ENCODE assay signal across 1 mouse cellular context in genomic region chr7:30728739-30729395, GRCm38 (mm10).
A peak's percentile ranks its signal among the peaks of the same experiment; 100 is the strongest.
TF ChIP-seq lines count a peak whose summit lies in the region.

No protein-coding gene starts in this region.

TF ChIP-seq in CH12.LX, 34 proteins besides CTCF, POLR2A, EP300 and RAD21 (continued from another document):
- TF ChIP-seq ETS1 (conservative IDR thresholded peaks at IDR 0.05; ENCODE audit: low read depth, low read length) (no peak), MXI1 (IDR thresholded peaks at IDR 0.05; ENCODE audit: low read depth, low read length) (no peak; the same call in 1 of the 2 replicates), JUN (IDR thresholded peaks at IDR 0.05; ENCODE audit: insufficient read depth, low read depth, low read length) (no peak), USF1 (IDR thresholded peaks at IDR 0.05; ENCODE audit: low read depth, low read length) (peak; percentile 77), ZC3H11A (IDR thresholded peaks at IDR 0.05; ENCODE audit: low read depth, low read length) (no peak), IRF4 (IDR thresholded peaks at IDR 0.05; ENCODE audit: low read depth, low read length) (no peak), TCF12 (IDR thresholded peaks at IDR 0.05; ENCODE audit: low read depth, low read length) (no peak), BHLHE40 (IDR thresholded peaks at IDR 0.05; ENCODE audit: low read depth, low read length) (peak; percentile 79), USF2 (conservative IDR thresholded peaks at IDR 0.05; ENCODE audit: low read depth, low read length) (peak; percentile 79), KAT2A (IDR thresholded peaks at IDR 0.05; ENCODE audit: insufficient replicate concordance, low read length) (0 out of 2 replicates have a peak, but pooled peaks have one; percentile 16), ZKSCAN1 (IDR thresholded peaks at IDR 0.05; ENCODE audit: borderline replicate concordance, low read depth, low read length) (no peak), CHD1 (IDR thresholded peaks at IDR 0.05; ENCODE audit: low read depth, low read length) (no peak), RCOR1 (conservative IDR thresholded peaks at IDR 0.05; ENCODE audit: low read depth, low read length) (no peak), ZNF384 (IDR thresholded peaks at IDR 0.05; ENCODE audit: low read depth, low read length) (no peak), MEF2A (IDR thresholded peaks at IDR 0.05; ENCODE audit: borderline replicate concordance, low read depth, low read length) (no peak), NRF1 (IDR thresholded peaks at IDR 0.05; ENCODE audit: low read depth, low read length) (no peak), GABPA (IDR thresholded peaks at IDR 0.05; ENCODE audit: insufficient replicate concordance, low read depth, low read length) (no peak), NELFE (IDR thresholded peaks at IDR 0.05; ENCODE audit: low read depth, low read length) (no peak), POLR2AphosphoS2 (IDR thresholded peaks at IDR 0.05; ENCODE audit: low read depth, low read length) (no peak), TBP (conservative IDR thresholded peaks at IDR 0.05; ENCODE audit: low read depth, low read length) (no peak), CHD2 (IDR thresholded peaks at IDR 0.05; ENCODE audit: low read length) (no peak), MAFK (IDR thresholded peaks at IDR 0.05; ENCODE audit: insufficient replicate concordance, low read length) (peak; percentile 54; the same call in 1 of the 2 replicates), MAZ (IDR thresholded peaks at IDR 0.05; ENCODE audit: low read depth, low read length) (no peak), JUND (conservative IDR thresholded peaks at IDR 0.05; ENCODE audit: low read depth, low read length) (no peak)
